Mouse (Mus musculus) hindlimb bud, embryonic 11.5 days (tissue): Measurements from ENCODE around the gene Acrbp.
A peak's percentile ranks its signal among the peaks of the same experiment; 100 is the strongest.

Experiments
- DNase-seq: peaks from one replicate; pipeline ENCODE4 v3.0.0-alpha.2; 2012; ENCODE audit warnings: low read depth, low spot score; ENCODE audit errors: extremely low spot score

Acrbp gene

DNA sequence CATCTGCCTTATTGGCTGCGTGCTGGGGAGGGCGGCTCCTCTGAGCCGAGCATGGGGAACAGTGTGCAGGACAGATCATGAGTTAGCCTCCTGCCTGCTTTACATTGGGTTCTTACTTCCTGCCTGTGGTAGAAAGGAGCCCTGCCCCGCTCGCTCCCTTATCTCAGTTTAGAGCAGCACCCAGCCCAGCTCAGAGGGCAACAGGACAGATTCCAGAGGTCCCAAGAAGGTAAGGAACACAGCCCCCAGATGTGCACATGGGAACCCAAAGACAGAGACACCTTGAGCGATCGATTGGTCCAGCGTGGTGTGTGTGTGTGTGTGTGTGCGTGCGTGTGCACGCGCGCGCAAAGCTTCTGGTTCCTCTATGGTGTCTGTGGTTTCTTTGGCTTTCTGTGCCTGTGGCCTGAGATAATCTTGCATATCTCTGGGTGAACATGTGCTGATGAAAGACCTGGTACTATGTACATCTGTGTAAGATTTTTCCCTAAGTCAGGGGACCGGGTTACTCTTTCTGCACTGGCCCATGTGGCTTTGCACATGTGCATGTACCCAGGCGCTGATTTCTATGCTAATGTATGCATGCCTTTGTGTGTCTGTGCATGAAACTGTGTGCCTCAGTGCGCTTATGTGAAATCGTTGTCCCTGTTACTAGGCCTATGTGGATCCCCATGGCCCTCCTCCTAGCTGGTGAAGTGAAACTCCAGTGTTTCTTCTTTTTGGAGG, 21.8 kb downstream of the Acrbp start:
- DNase-seq: no peak

DNA sequence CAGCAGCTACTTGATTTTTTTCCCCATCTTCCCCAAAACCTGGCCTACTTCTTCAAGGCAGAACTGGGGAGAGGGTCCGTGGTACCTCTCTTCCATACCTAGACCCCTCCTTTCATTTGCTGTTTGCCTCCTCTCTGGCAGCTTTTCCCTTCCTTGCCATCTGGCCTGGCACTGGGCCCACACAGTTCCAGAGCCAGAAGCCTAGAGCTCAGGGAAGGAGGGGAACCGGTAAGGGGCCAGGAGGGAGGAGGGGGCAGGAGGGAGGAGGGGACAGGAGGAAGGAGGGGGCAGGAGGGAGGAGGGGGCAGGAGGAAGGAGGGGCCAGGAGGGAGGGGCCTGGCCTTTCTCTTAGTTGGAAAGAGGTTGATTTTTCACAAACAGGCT, 22.4 kb downstream of the Acrbp start:
- no peak for DNase-seq

DNA sequence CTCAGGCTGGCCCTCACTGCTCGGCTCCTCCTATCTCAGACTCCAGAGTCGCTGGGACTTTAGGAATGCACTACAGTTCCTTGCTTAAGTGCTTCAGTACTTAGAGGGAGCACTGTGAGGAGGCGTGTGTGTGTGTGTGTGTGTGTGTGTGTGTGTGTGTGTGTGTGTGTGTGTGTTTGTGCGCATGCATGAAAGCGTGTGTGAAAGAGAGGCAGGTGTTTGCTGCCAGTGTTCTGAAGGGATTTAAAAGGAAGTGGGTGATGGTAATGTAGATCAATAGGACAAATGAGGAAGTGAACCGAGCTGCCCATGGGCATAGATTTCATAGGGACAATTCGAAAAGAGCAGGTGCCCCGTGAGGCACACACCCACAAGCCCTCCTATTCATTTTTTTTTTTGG, 24.3 kb downstream of the Acrbp start:
- no peak for DNase-seq

DNA sequence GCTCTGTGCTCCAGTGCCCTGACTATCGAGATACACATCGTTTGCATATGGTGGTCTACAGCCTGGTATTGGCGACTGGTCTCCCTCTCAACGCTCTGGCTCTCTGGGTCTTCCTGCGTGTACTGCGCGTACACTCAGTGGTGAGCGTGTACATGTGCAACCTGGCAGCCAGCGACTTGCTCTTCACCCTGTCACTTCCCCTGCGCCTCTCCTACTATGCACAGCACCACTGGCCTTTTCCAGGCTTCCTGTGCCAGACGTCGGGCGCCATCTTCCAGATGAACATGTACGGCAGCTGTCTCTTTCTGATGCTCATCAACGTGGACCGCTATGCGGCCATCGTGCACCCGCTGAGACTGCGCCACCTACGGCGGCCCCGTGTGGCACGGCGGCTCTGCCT, 31.9 kb downstream of the Acrbp start:
- no peak for DNase-seq

DNA sequence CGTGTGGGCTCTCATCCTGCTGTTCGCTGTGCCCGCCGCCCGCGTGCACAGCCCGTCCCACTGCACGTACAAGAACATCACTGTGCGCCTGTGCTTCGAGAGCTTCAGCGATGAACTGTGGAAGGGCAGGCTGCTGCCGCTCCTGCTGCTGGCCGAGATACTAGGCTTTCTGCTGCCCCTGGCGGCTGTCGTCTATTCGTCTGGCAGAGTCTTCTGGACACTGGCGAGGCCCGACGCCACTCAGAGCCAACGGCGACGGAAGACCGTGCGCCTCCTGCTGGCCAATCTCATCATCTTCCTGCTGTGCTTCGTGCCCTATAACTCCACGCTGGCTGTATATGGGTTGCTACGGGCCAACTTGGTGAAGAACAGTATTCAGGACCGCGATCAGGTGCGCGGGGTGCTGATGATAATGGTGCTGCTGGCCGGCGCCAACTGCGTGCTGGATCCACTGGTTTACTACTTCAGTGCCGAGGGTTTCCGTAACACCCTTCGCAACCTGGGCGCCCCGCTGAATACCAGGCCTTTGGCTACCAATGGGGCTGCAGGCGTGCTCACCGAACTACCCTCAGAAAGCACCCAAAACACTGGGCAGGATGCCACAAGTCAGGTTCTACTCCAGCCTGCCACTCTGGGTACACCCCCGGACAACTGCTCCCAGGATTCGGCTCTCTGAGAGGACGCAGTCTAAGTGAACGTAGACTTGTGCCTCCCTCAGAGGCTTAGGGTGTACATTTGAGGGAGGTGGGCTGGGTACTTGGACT, 32.5 kb downstream of the Acrbp start:
- DNase-seq: peak; percentile 91

DNA sequence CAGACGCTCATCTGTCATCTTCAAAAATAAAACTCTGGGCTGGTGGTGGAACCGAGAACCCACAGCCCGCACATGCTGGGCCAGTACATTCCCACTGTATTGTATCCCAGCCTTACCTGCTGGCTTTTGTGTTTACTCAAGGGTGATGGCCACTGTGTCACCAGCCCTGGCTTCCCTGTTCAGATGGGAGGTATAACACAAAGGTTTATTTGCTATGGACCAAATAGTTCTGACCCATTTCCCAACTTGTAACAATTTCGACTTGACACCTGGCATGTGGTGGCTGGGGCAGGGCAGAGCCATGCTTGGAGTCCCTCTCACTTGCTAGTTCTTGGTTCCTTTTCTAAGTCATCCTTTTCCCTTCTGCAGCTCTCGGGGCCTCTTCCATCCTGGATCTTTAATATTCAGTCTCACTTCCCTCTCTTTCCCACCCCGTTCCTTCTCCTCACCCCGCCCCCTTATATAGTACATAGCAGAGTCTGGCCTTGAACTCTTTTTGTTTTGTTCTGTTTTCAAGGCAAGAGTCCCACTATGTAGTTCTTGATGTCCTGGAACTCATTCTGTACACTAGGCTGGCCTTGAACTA, 33.4 kb downstream of the Acrbp start:
- DNase-seq: no peak

DNA sequence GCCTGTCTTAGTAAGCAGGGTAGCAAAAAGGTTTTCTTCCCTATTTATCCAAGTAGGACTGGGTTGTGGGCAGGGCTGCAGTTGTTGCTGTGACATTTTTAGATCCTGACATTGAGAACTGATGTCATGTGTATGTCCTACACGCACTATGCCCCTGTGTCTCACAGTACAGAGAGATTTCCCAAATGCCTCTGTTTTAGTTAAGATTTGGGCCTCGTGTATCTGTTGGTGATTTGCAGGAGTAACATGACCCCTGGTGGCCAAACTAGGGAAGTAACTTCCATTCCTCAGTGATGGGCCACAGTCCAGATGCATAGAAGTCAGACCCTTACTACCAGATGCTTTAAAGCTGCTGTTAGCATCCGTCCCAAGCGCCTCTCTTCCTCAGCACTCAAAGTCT, 34.9 kb downstream of the Acrbp start:
- DNase-seq: no peak

DNA sequence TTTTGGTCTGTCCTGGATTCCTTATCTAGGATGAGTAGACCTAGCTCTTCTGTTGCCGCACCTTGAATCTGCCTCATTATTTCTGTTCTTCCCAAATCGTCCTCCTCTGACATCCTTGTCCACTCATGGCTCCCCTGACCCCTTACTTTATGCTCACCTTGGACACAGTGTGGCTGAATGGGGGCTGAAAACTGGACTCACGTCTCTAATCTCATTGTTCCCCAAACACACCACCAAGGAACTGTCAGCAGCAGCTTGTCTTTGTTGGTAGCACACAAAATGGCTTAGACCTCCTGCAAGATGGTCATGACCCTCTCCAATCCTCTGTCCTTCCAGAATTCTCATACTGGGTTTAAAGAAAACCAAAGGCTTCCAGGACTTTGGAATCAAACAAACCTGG, 38.4 kb downstream of the Acrbp start:
- no peak for DNase-seq

DNA sequence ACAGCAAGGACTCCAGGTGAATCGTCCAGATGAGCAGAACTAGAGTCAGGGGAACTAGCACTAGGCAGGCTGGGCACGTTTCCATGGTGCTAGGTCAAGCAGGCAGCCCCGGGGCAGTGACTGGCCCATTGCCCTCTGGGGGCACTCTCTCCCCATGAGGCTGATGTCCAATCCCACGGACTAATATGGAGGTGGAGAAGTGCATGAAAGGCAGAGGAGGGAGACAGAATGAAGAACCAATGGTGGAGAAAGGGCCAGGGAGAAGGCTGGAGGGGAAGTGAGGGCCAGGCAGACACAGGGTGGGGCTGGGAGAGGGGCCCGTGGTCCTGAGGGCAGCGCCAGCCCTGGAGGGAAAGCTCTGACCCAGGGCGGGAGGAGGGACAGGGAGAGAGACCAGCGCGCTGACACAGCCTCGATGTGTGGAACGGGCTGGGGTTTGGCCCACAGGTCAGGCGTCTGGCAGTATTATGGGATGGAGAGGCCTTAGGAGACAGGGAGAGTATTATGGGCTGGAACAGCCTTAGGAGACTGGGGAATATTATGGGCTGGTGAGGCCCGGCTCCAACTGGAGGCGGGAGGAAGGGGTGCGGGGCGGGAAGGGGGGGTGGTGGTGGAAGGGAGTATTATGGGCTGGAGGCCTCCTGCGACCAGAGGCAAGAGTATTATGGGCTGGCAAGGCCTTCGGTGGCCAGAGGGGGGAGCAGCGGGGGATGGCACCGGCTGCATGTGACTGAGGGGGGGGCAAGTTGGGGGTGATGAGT, 39.3 kb downstream of the Acrbp start:
- DNase-seq: no peak

DNA sequence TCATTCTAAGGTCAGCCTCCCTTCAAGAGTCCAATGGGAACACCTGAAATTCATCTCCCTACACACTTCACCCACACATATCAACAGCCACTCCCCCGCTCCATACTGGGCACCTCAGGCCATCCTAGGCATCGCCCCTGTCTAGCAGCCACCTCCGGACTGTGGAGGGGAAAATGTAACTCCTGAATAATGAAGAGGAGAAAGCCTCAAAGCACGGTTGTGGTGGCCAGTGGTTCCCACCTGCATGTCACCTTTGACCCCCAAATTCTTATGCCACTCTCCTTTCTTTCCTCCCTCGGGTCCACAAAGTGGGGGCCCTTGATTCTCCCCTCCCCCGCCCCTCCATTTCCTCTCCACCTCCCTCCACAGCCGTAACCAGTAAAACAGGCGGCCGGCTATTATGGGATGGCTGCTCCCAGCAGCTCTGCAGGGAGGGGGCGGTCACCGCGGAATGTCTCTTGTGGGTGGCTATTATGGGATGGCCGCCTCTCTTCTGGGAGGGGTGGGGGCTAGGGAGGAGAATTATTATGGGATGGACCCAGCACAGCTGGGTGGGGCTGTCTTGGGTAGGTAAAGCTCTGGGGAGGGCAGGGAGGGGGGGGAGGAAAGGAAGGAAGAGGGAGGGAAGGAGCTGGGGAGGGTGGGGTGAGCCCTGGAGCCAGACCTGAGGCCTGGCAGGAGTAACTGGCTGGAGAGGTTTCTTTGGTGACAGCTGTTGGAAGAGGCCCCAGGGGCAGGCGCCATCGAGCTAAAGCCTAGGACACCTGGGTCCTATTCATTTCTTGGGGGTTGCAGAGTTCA, 40.2 kb downstream of the Acrbp start:
- DNase-seq: no peak

DNA sequence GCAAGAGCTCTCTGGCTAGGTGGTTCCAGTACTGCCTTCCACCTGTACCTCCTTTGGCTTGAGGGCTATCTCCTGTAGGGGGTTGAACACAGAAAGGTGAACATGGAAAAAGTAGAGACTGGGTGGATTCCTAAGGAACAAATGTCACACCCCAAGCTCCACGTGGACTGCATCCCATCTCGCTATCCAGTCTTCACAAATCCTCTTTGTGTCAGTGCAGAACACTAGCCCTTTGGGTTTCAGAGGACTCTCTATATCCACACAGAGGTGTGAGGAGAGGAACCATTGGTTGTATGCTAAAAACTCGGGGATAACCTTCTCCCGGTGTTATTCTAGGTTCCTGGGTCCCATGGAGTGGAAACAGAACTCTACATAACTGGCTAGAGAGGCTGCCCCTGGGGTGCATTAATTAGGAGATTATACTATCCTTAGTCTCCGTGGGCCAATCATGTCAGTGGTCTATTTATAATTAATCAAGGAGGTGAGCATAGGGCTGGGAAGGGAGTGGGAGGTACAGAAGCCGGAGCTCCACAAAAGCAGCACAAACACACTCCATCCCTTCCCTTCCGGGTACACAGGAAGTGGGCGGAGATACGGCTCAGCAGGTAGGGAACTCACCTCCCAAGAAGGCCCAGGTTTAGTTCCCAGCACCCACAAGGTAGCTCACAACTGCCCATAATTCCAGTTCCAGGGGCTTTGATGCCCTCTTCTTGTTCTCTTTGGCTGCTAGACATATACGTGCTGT, 41.0 kb downstream of the Acrbp start:
- no peak for DNase-seq

DNA sequence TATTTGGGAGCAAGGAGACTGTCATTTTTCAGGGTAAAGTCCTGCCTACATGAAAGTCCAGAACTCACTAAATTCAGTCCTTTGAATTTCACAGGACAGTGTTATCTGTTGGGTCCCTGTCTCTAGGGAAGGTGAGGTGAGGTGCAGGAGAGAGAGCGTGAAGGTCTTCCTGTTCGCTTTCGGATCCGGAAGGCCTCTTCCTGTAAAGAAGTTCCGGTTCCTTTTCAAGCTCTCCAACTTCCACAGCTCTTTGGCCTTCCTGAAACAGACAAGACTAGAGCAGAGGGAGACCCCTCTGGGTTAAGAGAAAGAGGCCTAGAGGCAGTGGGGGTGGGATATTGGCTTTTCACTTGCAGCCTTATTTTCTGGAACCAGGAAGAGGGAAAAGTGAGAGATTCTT, 42.9 kb downstream of the Acrbp start:
- DNase-seq: no peak

DNA sequence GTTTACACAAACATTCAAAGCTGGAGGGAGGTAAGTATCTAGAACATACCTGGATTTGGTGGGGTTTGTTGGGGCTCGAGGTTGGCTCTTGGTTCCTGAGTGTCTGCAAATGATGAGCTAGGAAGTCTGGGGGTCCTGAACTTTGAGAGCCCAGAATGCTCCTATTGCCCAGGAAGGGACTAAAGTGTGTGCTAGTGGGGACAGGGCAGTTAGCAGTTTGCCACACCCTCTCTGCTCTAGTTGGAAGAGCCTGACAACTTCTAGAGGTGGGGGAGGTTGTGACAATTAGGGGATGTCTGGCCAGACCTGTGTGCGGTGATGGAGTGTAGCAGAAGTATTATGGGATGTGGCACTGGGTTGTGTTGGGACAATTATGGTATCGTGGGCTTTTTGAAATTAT, 45.4 kb downstream of the Acrbp start:
- no peak for DNase-seq

DNA sequence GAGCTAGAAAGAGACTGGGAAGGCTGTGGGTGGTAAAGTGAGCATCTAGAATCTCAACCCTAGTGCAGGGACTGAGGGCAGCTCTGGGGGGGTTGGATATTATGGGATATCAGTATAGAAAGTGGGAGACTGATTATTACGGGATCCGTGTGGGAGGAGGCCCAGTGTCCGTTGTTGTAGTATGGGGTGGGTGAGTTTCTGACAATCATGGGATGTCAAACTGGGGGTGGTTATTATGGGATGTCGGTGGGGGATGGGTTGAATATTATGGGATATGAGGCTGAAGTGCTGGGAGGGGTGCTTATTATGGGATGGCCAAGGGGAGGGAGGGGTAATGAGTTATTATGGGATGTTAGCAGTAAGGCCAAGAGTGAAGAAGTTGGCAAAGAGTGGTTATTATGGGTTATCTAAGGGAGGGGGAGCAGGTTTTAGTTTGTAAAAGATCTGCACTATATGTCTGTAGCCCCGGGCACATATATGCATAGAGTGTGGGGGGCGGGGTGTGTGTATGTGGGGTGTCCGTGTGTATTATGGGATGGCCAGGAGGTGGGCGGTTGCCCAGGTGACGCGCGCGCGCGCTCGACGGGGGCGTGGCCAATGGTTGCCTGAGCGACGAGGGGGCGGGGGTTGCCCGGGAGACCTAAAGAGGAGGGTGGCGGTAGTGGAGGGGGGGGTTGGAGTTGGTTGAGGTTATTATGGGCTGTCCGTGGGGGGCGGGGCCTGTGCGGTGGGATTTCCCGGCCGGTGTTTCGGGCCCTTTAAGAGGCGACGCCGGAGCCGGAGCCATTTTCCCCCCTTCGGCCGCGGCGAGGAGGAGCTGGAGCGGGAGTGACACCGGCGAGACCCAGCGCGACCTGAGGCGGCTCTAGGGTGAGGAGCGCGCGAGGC, 46.1 kb downstream of the Acrbp start, which contains the start of gene Chd4:
TSS of gene Chd4 (plus strand) at position 591 of the 888 bp plus-strand sequence.
- no peak for DNase-seq

DNA sequence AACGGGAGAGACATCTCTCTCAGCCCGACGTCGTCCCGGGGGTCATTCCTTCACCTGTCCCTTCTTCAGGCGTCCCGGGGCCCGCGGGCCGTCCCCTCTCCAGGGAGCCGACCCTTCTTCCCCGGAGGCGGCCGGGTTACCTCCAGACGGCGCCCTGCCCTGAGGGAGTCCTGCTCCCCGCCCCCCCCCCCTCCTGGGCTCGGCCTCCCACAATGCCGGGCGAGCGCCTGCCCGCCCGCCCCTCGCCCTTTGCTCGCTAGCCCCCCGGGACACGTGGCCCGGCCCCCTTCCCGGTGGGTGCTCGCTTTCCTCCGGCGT, 46.7 kb downstream of the Acrbp start:
- DNase-seq: no peak

DNA sequence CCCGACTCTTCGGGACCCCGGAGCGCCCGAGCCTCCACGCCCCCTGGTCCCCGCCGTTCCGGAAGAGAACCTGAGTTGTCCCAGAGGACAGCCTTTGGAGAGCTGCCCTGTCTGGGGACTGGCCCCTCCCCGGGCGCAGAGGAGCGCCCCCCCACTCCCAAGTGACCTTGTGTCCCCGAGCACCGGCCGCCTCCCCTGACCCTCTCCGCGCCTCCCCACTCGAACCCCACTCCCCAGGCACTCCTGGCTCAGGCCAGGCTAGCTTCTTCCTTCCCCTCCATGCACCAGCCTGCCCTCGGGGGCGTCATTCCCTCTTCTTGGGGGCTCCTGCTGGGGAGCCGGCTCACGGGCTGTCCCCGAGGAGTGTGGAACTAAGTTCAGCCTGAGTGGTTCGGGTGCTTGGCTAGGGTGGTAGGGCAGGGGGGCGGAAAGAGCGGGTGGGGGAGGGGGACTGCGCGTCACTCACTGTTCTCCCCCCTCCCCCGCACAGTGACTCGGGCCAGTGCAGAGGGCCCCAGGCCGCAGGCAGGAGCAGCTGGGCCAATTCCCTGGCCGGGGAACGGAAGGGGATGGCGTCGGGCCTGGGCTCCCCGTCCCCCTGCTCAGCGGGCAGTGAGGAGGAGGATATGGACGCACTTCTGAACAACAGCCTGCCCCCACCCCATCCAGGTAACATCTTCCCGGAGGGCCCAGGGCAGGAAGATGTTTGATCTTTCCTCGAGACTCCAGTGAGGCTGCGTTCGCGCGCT, 47.3 kb downstream of the Acrbp start:
- DNase-seq: no peak

DNA sequence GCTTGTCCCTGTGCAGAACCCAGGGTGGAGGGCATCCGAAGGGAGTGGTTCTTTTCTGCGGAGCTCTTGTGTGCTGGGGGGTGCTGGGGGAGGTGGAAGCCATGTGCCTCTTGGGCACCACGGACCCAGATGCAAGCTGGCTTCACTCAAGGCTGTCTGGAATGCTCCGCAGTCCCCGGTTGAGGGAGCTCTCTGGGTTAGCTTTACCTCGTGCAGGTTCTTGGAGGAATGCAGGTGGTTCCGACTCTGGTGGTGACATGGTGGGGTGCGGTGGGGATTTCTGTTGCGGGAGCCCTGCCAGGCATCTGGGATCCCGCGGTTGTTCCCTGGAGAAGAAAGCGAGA, 47.8 kb downstream of the Acrbp start:
- DNase-seq: no peak

DNA sequence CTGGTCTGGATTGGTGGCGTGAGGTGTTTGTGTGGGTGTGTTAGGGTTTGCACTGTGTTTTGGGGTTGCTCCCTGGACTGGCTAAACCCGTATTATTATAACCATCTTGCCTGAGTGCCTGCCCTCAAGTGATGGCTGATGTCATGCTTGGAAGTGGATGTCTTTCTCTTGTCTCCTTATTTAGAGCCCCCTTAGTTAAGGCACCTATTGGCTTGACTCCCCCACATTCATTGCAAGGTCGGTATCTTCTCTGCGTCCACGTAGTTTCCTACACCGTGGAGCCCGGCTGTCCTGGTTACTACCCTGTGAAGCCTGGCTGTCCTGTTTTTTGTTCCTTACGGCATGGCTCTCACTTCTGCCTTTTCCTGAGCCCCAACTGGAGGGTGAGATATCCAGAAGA, 48.5 kb downstream of the Acrbp start:
- no peak for DNase-seq

DNA sequence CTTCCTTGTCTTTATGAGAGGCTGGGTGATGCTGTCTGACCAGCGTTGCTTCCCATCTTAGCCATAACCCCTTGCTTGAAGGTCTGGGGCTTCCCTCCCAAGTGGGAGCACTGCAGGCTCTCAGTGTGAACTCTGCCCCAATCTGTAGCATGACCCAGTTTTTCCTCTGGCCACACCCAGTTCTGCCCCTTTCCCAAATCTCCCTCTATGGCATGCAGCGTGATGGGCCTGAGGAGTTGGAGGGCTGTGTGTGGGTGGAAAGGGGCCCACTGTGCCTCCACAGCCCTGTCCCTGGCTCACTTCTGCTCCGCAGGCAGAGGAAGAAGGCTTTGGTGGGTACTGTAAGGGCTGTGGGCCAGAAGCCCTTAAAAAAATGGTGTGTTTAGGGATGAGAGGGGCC, 49.0 kb downstream of the Acrbp start:
- DNase-seq: no peak
